Mouse (Mus musculus): Measurements from ENCODE around the gene Gm8332. TPM values are rescaled to one million over a fixed set of nuclear protein-coding genes. Genes with fewer than 3 reads are reported as not detected.
"Not testable (repeated sequence)": the region's sequence is repeated elsewhere in the genome, so short reads cannot be mapped to it uniquely, and the experiment has no call there.

Gm8332 gene
- polyA plus RNA-seq (2014; fragmentation: Nextera tagmentation; extraction: Ambion mirVana): not detected in 2 replicates

DNA sequence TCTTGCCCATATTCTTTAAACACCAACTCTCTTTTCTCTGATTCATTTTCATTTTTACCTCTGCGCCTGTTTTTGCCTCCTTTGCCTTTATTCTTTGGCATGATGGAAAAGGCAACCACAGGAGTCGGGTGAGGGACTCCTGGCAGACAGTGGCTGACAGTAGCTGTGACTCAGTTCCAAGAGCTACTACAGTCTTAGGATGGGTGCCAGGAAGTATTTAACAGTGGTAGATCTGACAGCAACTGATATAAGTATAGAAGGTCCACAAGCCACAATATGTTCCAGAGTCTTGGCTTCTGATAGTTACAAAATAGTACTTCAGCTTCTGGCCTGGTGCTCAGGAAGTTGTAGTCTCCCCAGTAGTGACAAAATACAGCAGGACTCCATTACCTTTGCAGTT lies at the start of gene Gm8332:
Gene Gm8332 (minus strand): TSS at position 101 of the 400 bp plus-strand sequence.
- WGBS: 92% methylated on average over 1 of the region's 2 CpGs

DNA sequence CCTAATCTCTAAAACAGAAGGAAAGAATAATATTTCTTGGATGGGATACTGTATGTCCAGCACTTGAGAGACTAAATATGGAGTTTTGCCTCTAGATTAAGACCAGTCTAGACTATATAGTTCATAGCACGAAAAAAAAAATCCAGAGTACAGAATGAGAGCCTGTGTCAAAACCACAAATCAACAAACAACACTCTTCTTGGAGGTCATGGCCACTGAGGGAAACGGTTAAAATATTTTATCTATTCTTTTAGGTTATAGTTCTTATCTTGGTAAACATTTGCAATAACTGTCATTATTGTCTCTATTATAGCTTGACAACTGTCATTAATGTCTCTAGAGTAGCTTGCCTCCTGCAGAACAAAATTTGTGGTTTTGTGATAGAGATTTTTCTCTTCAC lies 47.3 kb upstream of the Gm8332 start:
- not testable (repeated sequence) for H3K36me3 ChIP-seq (ENCODE audit: control insufficient read depth, insufficient read depth, low read length)
- WGBS: 82% methylated on average over 2 of the region's 2 CpGs

More for the DNA sequence above, at the start of gene Gm8332:
- not testable (repeated sequence) for H3K9me3 ChIP-seq (ENCODE audit: control insufficient read depth, low read length); H3K27me3 ChIP-seq (ENCODE audit: control insufficient read depth, insufficient read depth, low read length); H3K4me1 ChIP-seq (replicated peaks; ENCODE audit: control insufficient read depth, insufficient read depth, low read length); H3K36me3 ChIP-seq (ENCODE audit: control insufficient read depth, insufficient read depth, low read length); ATAC-seq (ENCODE audit: low FRiP score); H3K4me2 ChIP-seq (replicated peaks; ENCODE audit: low read depth, low read length); DNase-seq (ENCODE audit: low spot score); H3K9ac ChIP-seq (ENCODE audit: low read depth, low read length); H3K4me3 ChIP-seq (ENCODE audit: low read depth, low read length); H3K27ac ChIP-seq (ENCODE audit: low read depth, low read length)

DNA sequence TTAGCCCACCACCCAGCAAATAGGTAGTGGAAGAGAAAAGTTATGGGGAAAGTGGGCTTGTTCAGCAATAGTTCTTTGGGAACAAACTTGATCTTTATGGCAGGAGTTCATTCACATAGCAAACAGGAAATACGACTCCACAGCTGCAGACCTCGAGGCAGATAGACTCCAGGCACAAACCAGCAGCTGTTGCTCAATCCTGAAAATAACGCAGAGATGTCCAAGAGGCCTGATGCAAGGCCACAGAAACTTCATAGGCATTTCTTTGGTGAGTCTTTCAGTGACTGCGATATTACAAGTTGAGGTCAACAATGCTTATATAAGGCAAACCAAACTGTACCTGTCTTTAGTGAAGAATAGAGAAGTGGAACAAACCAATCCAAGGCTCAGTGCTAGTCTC lies 43.2 kb upstream of the Gm8332 start:
- not testable (repeated sequence) for H3K9me3 ChIP-seq (ENCODE audit: control insufficient read depth, low read length); H3K9ac ChIP-seq (ENCODE audit: low read depth, low read length); H3K27ac ChIP-seq (ENCODE audit: low read depth, low read length); ATAC-seq (ENCODE audit: low FRiP score); H3K4me3 ChIP-seq (ENCODE audit: low read depth, low read length); H3K27me3 ChIP-seq (ENCODE audit: control insufficient read depth, insufficient read depth, low read length); H3K36me3 ChIP-seq (ENCODE audit: control insufficient read depth, insufficient read depth, low read length); DNase-seq (ENCODE audit: low spot score); H3K4me1 ChIP-seq (replicated peaks; ENCODE audit: control insufficient read depth, insufficient read depth, low read length); H3K4me2 ChIP-seq (replicated peaks; ENCODE audit: low read depth, low read length)
- 81% methylated on average over 4 of the region's 4 CpGs for WGBS

More for the DNA sequence above, 47.3 kb upstream of the Gm8332 start:
- not testable (repeated sequence) for DNase-seq (ENCODE audit: low spot score); H3K4me3 ChIP-seq (ENCODE audit: low read depth, low read length); ATAC-seq (ENCODE audit: low FRiP score); H3K27me3 ChIP-seq (ENCODE audit: control insufficient read depth, insufficient read depth, low read length); H3K4me2 ChIP-seq (replicated peaks; ENCODE audit: low read depth, low read length); H3K4me1 ChIP-seq (replicated peaks; ENCODE audit: control insufficient read depth, insufficient read depth, low read length); H3K9me3 ChIP-seq (ENCODE audit: control insufficient read depth, low read length); H3K27ac ChIP-seq (ENCODE audit: low read depth, low read length); H3K9ac ChIP-seq (ENCODE audit: low read depth, low read length)

DNA sequence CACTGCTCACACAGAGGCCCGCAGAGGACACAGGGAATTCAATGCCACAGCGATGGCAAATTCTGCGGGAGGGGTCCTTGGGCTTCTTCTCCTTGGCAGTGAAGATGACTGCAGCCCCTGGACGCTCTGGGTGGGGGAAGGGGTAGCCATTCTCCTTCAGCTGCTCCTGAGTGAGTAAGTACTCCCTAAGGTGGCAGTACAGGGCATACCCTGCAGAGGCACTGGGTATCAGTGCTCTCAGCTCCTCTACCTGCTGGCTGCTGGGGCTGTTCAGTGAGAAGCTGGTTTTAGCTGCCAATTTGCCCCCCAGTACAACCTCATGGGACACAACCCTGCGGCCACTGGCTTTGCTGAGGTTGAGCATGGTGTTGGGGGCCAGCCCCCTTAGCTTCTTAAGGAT lies 35.3 kb upstream of the Gm8332 start:
- H3K27ac ChIP-seq (ENCODE audit: low read depth, low read length); ATAC-seq (ENCODE audit: low FRiP score); H3K9ac ChIP-seq (ENCODE audit: low read depth, low read length); DNase-seq (ENCODE audit: low spot score); H3K4me2 ChIP-seq (replicated peaks; ENCODE audit: low read depth, low read length); H3K36me3 ChIP-seq (ENCODE audit: control insufficient read depth, insufficient read depth, low read length); H3K4me3 ChIP-seq (ENCODE audit: low read depth, low read length); H3K27me3 ChIP-seq (ENCODE audit: control insufficient read depth, insufficient read depth, low read length); H3K4me1 ChIP-seq (replicated peaks; ENCODE audit: control insufficient read depth, insufficient read depth, low read length); H3K9me3 ChIP-seq (ENCODE audit: control insufficient read depth, low read length): not testable (repeated sequence)
- 98% methylated on average over 5 of the region's 5 CpGs for WGBS

DNA sequence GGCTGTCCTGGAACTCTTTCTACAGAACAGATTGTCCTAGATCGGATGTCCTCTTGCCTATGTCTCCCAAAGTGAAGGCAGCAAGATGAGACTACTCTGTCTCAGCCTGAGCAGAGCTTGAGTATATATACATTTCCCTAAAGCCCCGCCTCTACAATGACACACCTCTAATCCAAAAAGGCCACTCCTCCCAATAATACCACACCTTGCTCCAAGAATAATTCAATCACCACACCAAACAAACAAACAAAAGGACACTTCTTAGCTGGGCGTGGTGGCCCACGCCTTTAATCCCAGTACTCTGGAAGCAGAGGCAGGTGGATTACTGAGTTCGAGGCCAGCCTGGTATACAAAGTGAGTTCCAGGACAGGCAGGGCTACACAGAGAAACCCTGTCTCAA lies 24.5 kb upstream of the Gm8332 start, which contains the start of gene Gm5662:
Gene Gm5662 (minus strand): TSS at position 101 of the 400 bp plus-strand sequence.
- not testable (repeated sequence) for H3K27me3 ChIP-seq (ENCODE audit: control insufficient read depth, insufficient read depth, low read length); H3K4me3 ChIP-seq (ENCODE audit: low read depth, low read length); DNase-seq (ENCODE audit: low spot score); ATAC-seq (ENCODE audit: low FRiP score); H3K36me3 ChIP-seq (ENCODE audit: control insufficient read depth, insufficient read depth, low read length); H3K4me2 ChIP-seq (replicated peaks; ENCODE audit: low read depth, low read length); H3K9ac ChIP-seq (ENCODE audit: low read depth, low read length); H3K4me1 ChIP-seq (replicated peaks; ENCODE audit: control insufficient read depth, insufficient read depth, low read length); H3K9me3 ChIP-seq (ENCODE audit: control insufficient read depth, low read length); H3K27ac ChIP-seq (ENCODE audit: low read depth, low read length)
- 88% methylated on average over 5 of the region's 5 CpGs for WGBS

DNA sequence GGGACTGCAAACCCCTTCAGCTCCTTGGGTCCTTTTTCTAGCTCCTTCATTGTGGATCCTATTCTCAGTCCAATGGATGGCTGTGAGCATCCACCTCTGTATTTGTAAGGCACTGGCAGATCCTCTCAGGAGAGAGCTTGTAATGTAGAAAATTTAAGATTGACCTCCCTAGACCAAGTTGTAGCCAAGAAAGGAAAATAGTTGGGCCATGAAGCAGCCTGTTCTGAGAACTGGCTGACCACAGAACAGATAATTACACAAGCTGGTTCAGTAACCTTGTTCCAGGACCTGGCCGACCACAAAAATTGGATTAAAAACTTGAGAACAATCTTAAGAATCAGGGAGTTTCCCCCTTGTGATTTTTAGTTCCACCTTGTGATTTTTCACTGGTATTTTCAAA lies 7.3 kb upstream of the Gm8332 start:
- DNase-seq (ENCODE audit: low spot score) (no peak), ATAC-seq (ENCODE audit: low FRiP score) (0 out of 2 replicates have a peak, but pooled peaks have one; percentile 4)
- WGBS: 52% methylated on average over 1 of the region's 1 CpGs
- Histone ChIP-seq H3K9ac (ENCODE audit: low read depth, low read length) (no peak overlapping the region), H3K4me2 (replicated peaks; ENCODE audit: low read depth, low read length) (no peak overlapping the region), H3K36me3 (ENCODE audit: control insufficient read depth, insufficient read depth, low read length) (no peaks in the 10 kb centered on the region), H3K27ac (ENCODE audit: low read depth, low read length) (no peak overlapping the region), H3K4me1 (replicated peaks; ENCODE audit: control insufficient read depth, insufficient read depth, low read length) (no peaks in the 10 kb centered on the region), H3K27me3 (ENCODE audit: control insufficient read depth, insufficient read depth, low read length) (no peaks in the 10 kb centered on the region), H3K9me3 (ENCODE audit: control insufficient read depth, low read length) (no peaks in the 10 kb centered on the region), H3K4me3 (ENCODE audit: low read depth, low read length) (no peak overlapping the region)

DNA sequence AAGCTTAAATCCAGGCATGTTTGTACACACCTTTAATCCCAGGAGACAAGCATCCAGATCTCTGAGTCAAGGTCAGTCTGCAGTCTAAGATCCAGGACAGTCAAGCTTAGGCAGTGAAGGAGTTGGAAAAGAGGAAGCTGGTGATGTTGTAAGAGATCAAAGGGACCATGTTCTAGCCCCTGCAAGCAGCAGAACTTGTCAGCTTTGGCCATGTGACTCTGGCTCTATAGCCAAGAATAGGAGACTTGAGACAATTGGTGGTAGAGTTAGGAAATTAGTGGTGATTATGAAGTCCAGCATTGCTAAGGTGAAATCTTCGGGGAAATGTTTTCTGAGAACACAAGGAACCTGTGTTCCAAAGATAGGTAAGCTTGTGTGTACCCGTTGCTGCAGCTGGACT lies 6.0 kb upstream of the Gm8332 start:
- whole genome bisulfite sequencing: 59% methylated on average over 2 of the region's 2 CpGs
- not testable (repeated sequence) for H3K9ac ChIP-seq (ENCODE audit: low read depth, low read length)

DNA sequence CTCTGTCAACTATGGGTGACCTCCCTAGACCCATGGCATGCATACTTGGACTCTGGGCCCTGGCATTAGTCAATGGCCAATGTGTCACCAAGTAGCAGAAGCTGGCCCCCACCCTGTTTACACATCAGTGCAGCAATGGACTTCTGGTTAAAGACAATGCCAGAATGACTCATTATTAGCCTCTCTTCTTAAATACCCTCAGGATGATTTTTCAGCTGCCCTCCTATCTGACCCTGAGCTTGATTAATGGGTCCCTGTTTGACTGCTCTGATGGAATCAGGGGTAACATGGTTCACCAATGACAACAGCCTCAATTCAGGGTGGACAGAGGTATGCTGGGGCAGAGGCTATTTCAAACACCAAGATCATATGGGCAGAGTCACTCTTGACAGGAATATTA lies 4.1 kb downstream of the Gm8332 start:
- not testable (repeated sequence) for H3K27ac ChIP-seq (ENCODE audit: low read depth, low read length)

More for the DNA sequence above, 6.0 kb upstream of the Gm8332 start:
- not testable (repeated sequence) for DNase-seq (ENCODE audit: low spot score); H3K4me2 ChIP-seq (replicated peaks; ENCODE audit: low read depth, low read length); ATAC-seq (ENCODE audit: low FRiP score); H3K9me3 ChIP-seq (ENCODE audit: control insufficient read depth, low read length); H3K27ac ChIP-seq (ENCODE audit: low read depth, low read length); H3K4me1 ChIP-seq (replicated peaks; ENCODE audit: control insufficient read depth, insufficient read depth, low read length); H3K27me3 ChIP-seq (ENCODE audit: control insufficient read depth, insufficient read depth, low read length); H3K36me3 ChIP-seq (ENCODE audit: control insufficient read depth, insufficient read depth, low read length); H3K4me3 ChIP-seq (ENCODE audit: low read depth, low read length)

DNA sequence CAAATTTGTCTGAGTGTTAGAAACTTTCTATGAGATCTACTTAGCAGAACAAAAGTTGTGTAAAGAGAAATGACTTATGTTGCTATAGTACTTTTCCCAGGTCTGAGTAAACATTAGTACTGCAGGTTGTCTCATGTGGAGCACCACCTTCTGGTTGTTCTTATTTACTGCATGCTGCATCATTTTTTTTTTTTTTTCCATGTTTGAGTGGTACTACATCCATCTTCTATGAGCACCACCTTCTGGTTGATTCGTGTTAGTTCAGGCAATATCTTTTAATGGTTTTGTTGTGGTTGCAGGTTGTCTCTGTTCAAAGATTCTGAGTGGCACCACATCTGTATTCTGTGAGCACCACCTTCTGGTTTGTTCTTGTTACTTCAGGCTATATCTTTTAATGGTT lies 7.0 kb downstream of the Gm8332 start:
- 20% methylated on average over 1 of the region's 1 CpGs for WGBS
- not testable (repeated sequence) for H3K4me3 ChIP-seq (ENCODE audit: low read depth, low read length); DNase-seq (ENCODE audit: low spot score); H3K4me1 ChIP-seq (replicated peaks; ENCODE audit: control insufficient read depth, insufficient read depth, low read length); ATAC-seq (ENCODE audit: low FRiP score); H3K9ac ChIP-seq (ENCODE audit: low read depth, low read length); H3K4me2 ChIP-seq (replicated peaks; ENCODE audit: low read depth, low read length); H3K9me3 ChIP-seq (ENCODE audit: control insufficient read depth, low read length); H3K27me3 ChIP-seq (ENCODE audit: control insufficient read depth, insufficient read depth, low read length); H3K27ac ChIP-seq (ENCODE audit: low read depth, low read length); H3K36me3 ChIP-seq (ENCODE audit: control insufficient read depth, insufficient read depth, low read length)

More for the DNA sequence above, 4.1 kb downstream of the Gm8332 start:
- H3K4me3 ChIP-seq (ENCODE audit: low read depth, low read length); H3K9me3 ChIP-seq (ENCODE audit: control insufficient read depth, low read length); H3K27me3 ChIP-seq (ENCODE audit: control insufficient read depth, insufficient read depth, low read length); DNase-seq (ENCODE audit: low spot score); H3K4me1 ChIP-seq (replicated peaks; ENCODE audit: control insufficient read depth, insufficient read depth, low read length); H3K9ac ChIP-seq (ENCODE audit: low read depth, low read length); ATAC-seq (ENCODE audit: low FRiP score); H3K4me2 ChIP-seq (replicated peaks; ENCODE audit: low read depth, low read length); H3K36me3 ChIP-seq (ENCODE audit: control insufficient read depth, insufficient read depth, low read length): not testable (repeated sequence)

All from hindbrain, embryonic 11.5 days (tissue).